Mouse (Mus musculus): ENCODE measurements around the gene Gm42421. TPM values are rescaled to one million over a fixed set of nuclear protein-coding genes. Genes with fewer than 3 reads are reported as not detected.
A peak's percentile ranks its signal among the peaks of the same experiment; 100 is the strongest.

Gm42421 gene
- polyA plus RNA-seq, 1 experiment, result not detected

DNA sequence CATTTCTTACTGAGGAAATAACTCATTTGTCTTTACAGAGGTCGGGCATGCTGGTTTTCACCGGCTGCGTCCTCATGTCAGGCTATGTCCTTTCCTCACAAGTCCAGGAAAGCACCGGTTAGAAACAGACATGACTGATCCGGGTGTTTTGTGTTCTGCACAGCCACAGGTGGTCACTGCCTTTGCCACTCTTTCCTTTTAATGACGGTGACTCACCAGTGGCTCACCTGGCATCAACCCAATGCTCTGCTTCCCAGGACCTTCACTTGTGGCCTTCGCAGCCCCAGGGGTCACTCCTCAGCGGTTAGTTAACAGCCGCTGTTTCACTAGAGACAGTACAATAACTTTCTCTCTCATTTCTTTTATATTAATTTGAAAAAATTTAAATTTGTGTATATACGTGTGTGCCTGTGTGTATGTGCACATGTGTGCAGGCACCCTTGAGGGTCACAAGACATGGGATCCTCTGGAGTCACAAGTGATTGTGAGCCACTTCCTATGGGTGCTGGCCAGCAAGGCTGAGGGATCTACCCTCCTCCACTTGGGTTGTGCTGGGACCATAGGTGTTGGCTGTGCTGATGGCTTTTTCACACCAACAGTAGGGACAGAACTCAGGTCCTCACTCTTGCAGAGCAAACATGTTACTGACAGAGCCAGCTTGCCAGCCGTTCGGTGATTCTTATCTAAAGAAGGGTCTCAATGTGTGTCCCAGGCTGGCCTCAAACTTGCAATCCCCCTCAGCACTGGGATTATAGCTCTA lies 37.8 kb downstream of the Gm42421 start:
- Histone ChIP-seq H3K27ac (ENCODE audit: insufficient read depth, low read length) (no peak overlapping the region), H3K4me3 (ENCODE audit: insufficient read depth, low read length) (no peak overlapping the region), H3K4me1 (ENCODE audit: control insufficient read depth, insufficient read depth, low read length) (no peaks in the 10 kb centered on the region; the same call in 1 of the 2 replicates)
- TF ChIP-seq CTCF (IDR thresholded peaks at IDR 0.05; ENCODE audit: borderline replicate concordance, insufficient read depth, low read length) (no peak), POLR2A (IDR thresholded peaks at IDR 0.05; ENCODE audit: low read depth, low read length) (no peak)

DNA sequence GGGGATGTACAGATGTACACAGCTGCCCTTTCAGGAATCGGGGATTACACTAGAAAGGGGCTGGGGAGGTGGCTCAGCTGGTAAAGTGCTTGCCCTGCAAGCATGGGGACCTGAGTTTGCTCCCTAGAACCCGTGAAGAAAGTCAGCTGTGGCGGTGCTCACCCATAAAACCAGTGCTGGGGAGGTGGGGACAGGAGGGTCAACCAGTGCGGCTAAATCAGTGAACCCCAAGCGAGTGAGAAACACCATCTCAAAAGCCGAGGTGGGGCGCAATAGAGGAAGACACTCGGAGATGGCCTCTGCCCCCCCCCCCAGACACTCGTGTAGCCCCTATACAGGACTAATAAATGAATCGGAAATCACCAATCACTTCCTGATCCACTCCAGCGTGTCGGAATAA lies 38.7 kb downstream of the Gm42421 start:
- Histone ChIP-seq H3K4me1 (ENCODE audit: control insufficient read depth, insufficient read depth, low read length) (no peaks in the 10 kb centered on the region; the same call in 1 of the 2 replicates), H3K4me3 (ENCODE audit: insufficient read depth, low read length) (no peak overlapping the region)
- TF ChIP-seq CTCF (IDR thresholded peaks at IDR 0.05; ENCODE audit: borderline replicate concordance, insufficient read depth, low read length) (no peak), POLR2A (IDR thresholded peaks at IDR 0.05; ENCODE audit: low read depth, low read length) (no peak)

DNA sequence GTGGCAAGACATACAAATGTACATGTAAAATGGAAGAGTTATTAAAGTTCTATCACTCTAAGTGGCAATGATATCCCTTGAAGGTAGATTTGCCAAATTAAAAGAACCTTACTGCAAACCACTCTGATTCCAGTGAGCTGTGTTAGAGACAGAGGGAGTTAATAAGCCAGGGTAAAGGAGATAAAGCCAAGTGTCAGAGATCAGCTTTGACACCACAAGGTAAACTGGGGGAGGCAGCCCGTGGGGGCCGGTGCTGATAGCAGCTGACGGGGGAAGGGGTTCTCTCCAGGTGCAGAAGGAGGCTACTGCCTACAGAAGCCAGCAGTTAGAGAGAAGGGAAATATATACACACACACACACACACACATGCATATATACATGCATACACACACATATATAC lies 44.7 kb downstream of the Gm42421 start:
- no peak overlapping the region for H3K4me3 ChIP-seq (ENCODE audit: insufficient read depth, low read length)
- TF ChIP-seq CTCF (IDR thresholded peaks at IDR 0.05; ENCODE audit: borderline replicate concordance, insufficient read depth, low read length), result no peak
- no peak overlapping the region for H3K27ac ChIP-seq (ENCODE audit: insufficient read depth, low read length)
- no peaks in the 10 kb centered on the region for H3K4me1 ChIP-seq (ENCODE audit: control insufficient read depth, insufficient read depth, low read length)

More for the DNA sequence above, 38.7 kb downstream of the Gm42421 start:
- no peak overlapping the region for H3K27ac ChIP-seq (ENCODE audit: insufficient read depth, low read length)

DNA sequence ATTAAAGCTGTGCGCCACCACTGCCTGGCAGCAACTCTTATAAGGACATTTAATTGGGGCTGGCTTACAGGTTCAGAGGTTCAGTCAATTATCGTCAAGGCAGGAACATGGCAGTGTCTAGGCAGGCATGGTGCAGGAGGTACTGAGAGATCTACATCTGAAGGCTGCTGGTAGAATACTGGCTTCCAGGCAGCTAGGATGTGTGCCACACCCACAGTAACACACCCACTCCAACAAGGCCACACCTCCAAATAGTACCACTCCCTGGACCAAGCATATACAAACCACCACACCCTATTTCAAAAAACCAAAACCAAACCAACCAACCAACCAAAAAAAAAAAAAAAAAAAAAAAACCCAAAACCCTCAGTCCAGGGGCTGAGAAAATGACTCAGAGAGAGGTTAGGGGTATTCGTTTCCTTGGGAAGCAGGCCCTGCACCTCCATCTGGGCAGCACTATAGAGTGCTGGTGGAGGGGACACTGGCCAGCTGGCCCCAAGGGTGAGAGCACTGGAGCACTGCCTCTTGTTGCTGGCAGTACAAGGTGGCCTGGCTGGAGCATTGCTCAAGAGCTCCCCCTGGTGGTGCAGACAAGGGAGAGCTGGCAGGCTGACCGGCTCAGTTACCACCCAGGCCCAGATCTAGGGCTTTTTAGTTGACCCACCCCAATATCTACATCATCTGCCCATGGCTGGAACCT lies 47.1 kb downstream of the Gm42421 start:
- H3K27ac ChIP-seq (ENCODE audit: insufficient read depth, low read length), result no peak overlapping the region

DNA sequence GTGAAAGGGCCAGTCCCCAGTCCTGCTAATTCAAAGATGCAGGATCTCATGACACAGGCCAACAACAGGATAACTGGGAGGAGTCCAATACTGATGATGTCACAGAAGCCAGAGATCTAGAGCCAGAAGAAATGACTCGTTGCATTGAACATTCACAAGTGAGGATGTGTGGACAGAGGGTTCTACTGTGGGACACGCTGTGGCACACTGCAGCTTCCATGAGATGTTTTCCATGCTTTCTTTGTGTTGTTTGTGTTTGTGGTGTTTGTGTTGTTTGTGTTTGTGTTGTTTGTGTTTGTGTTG lies 47.6 kb downstream of the Gm42421 start:
- TF ChIP-seq CTCF (IDR thresholded peaks at IDR 0.05; ENCODE audit: borderline replicate concordance, insufficient read depth, low read length), result no peak
- H3K4me3 ChIP-seq (ENCODE audit: insufficient read depth, low read length), result no peak overlapping the region
- no peak overlapping the region for H3K27ac ChIP-seq (ENCODE audit: insufficient read depth, low read length)
- H3K4me1 ChIP-seq (ENCODE audit: control insufficient read depth, insufficient read depth, low read length), result no peaks in the 10 kb centered on the region

More for the DNA sequence above, 47.1 kb downstream of the Gm42421 start:
- TF ChIP-seq POLR2A (IDR thresholded peaks at IDR 0.05; ENCODE audit: low read depth, low read length) (no peak), CTCF (IDR thresholded peaks at IDR 0.05; ENCODE audit: borderline replicate concordance, insufficient read depth, low read length) (peak; percentile 79)
- no peaks in the 10 kb centered on the region for H3K4me1 ChIP-seq (ENCODE audit: control insufficient read depth, insufficient read depth, low read length)
- H3K4me3 ChIP-seq (ENCODE audit: insufficient read depth, low read length), result no peak overlapping the region

DNA sequence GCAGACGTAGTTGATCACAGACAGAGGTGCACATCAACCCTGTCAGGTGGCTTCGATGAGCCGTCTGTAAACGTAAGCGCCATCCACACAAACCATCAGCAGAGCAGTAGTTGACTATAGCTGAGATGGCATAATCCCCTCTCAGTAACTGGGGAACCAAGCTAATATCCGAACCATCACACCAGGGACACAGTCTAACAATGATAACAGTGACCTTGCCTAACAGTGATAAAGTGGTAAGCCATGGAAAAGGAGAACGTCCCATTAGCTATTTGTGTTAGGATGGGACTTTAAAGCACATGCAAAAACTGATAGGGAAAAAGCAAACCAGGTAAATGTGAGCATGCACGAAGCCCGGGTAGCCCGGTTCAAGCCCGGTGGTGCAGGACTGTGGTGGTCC lies 48.3 kb downstream of the Gm42421 start:
- Histone ChIP-seq H3K4me1 (ENCODE audit: control insufficient read depth, insufficient read depth, low read length) (no peaks in the 10 kb centered on the region), H3K4me3 (ENCODE audit: insufficient read depth, low read length) (no peak overlapping the region), H3K27ac (ENCODE audit: insufficient read depth, low read length) (no peak overlapping the region)
- TF ChIP-seq CTCF (IDR thresholded peaks at IDR 0.05; ENCODE audit: borderline replicate concordance, insufficient read depth, low read length), result no peak
- no peak for TF ChIP-seq POLR2A (IDR thresholded peaks at IDR 0.05; ENCODE audit: low read depth, low read length)

DNA sequence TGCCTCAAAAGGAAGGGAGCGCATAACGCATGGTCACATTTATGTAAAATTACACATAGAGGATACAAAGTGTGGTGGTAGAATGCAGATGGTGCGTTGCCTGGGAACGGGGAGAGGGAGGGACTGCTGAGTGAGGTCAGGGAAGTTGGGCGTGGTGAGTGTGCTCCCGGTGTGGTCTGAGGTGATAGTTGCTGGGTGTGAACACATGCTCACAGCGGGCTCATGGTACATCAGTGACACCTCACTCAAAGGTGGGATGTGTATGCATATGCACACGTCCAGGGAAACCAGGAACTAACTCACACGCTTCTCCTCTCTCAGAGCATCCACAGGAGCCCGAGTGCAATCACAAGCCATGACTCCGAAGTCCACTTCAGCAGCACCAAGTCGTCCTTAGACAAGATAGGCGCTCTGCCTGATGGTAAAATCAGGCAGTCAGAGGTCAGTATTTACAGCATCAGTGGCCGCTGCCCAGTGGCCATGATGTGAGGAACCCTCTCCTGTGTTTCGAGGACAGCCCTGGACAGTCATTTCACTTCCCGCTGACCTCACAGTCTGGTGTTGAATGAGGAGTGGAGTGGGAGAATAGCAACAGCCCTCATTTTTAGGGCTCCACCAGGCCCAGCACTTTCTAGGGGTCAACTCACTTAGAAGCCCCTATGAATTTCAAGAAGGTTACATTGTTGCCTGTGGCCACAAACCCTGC lies 48.9 kb downstream of the Gm42421 start:
- Histone ChIP-seq H3K4me3 (ENCODE audit: insufficient read depth, low read length) (no peak overlapping the region), H3K4me1 (ENCODE audit: control insufficient read depth, insufficient read depth, low read length) (no peaks in the 10 kb centered on the region), H3K27ac (ENCODE audit: insufficient read depth, low read length) (no peak overlapping the region)
- TF ChIP-seq POLR2A (IDR thresholded peaks at IDR 0.05; ENCODE audit: low read depth, low read length) (no peak), CTCF (IDR thresholded peaks at IDR 0.05; ENCODE audit: borderline replicate concordance, insufficient read depth, low read length) (no peak)

DNA sequence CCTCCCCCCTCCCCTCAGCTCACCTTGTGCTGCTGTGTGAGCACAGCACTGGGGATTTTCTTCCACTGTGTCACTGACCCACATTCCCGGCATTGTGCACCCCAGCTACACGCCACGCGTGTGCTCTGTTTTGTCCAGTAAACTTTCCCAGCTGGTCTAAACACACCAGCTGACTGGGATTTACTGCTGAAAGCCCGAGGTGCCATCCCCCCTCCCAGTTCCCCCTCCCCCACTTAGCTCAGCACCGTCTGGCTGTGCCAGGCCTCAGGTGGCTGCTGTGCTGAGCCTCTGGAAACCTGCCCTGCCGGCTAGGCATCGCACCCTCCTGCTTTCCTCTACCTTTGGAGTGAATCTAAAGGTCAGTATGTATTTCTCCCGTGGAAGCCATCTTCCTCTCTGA lies 52.9 kb downstream of the Gm42421 start:
- no peaks in the 10 kb centered on the region for H3K4me1 ChIP-seq (ENCODE audit: control insufficient read depth, insufficient read depth, low read length)
- H3K4me3 ChIP-seq (ENCODE audit: insufficient read depth, low read length), result no peak overlapping the region
- no peak overlapping the region for H3K27ac ChIP-seq (ENCODE audit: insufficient read depth, low read length)
- TF ChIP-seq CTCF (IDR thresholded peaks at IDR 0.05; ENCODE audit: borderline replicate concordance, insufficient read depth, low read length), result no peak
- TF ChIP-seq POLR2A (IDR thresholded peaks at IDR 0.05; ENCODE audit: low read depth, low read length), result no peak

DNA sequence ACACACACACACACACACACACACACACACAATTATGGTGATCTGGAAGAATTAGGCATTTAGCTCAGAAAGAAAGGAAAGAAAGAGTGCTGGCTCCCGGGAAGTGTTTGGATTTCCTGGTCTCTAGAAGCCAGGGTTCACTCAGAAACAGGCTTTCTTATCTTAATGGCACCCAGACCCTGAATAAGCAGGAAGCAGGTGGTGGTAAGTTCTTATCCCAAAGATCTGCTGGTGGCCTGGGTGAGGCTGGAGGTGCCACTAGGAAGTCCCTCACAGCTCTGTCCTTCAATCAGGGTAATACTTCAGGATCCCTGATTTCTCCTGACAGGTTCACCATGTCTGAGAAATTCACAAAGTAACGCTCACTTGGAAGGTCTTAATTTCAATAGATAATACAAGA lies 54.4 kb downstream of the Gm42421 start:
- TF ChIP-seq CTCF (IDR thresholded peaks at IDR 0.05; ENCODE audit: borderline replicate concordance, insufficient read depth, low read length) (no peak), POLR2A (IDR thresholded peaks at IDR 0.05; ENCODE audit: low read depth, low read length) (no peak)
- Histone ChIP-seq H3K27ac (ENCODE audit: insufficient read depth, low read length) (no peak overlapping the region), H3K4me1 (ENCODE audit: control insufficient read depth, insufficient read depth, low read length) (no peaks in the 10 kb centered on the region), H3K4me3 (ENCODE audit: insufficient read depth, low read length) (no peak overlapping the region)

DNA sequence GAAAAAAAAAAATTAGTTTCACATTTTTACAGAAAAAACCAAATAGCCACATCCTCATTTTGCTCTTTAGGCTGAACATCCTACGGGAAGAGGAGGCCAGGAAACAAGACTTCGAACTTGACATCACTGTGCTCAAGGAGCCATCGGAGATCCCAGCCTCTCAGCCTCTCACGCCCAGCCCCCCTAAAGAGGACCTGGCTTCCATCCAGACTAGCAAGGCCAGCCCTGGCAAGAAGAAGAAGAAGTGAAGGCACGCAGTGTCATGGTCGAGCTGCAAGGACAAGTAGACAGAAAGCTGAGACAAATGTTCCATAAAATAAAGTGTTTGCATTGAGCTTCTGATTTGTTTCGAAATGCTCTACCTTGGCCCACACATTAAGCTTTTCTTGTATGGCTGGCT lies 57.4 kb downstream of the Gm42421 start:
- Histone ChIP-seq H3K27ac (ENCODE audit: insufficient read depth, low read length) (no peak overlapping the region), H3K4me1 (ENCODE audit: control insufficient read depth, insufficient read depth, low read length) (no peaks in the 10 kb centered on the region), H3K4me3 (ENCODE audit: insufficient read depth, low read length) (no peak overlapping the region)
- TF ChIP-seq POLR2A (IDR thresholded peaks at IDR 0.05; ENCODE audit: low read depth, low read length), result no peak
- no peak for TF ChIP-seq CTCF (IDR thresholded peaks at IDR 0.05; ENCODE audit: borderline replicate concordance, insufficient read depth, low read length)

Other genes with a start within 250 kb of the Gm42421 start
- 17.2 and 18.5 TPM in 2 replicates for gene Usp42, start 195.9 kb upstream of the Gm42421 start, polyA plus RNA-seq (2011; ENCODE audit: insufficient read length, low read depth, missing spikeins)
- 26.9 and 30.0 TPM in 2 replicates for gene Eif2ak1, start 110.4 kb upstream of the Gm42421 start, polyA plus RNA-seq (2011; ENCODE audit: insufficient read length, low read depth, missing spikeins)
- not detected in 2 replicates for gene Ankrd61, start 30.5 kb upstream of the Gm42421 start, polyA plus RNA-seq (2011; ENCODE audit: insufficient read length, low read depth, missing spikeins)
- 94.0 and 102 TPM in 2 replicates for gene Aimp2, start 18.3 kb upstream of the Gm42421 start, polyA plus RNA-seq (2011; ENCODE audit: insufficient read length, low read depth, missing spikeins)
- 13.1 and 19.5 TPM in 2 replicates for gene Pms2, start 18.2 kb upstream of the Gm42421 start, polyA plus RNA-seq (2011; ENCODE audit: insufficient read length, low read depth, missing spikeins)
- 0.77 TPM in 1 of 2 replicates, not detected in the other for gene Rsph10b, start 4.9 kb downstream of the Gm42421 start, polyA plus RNA-seq (2011; ENCODE audit: insufficient read length, low read depth, missing spikeins)
- gene Ccz1, start 86.7 kb downstream of the Gm42421 start, polyA plus RNA-seq (2011; ENCODE audit: insufficient read length, low read depth, missing spikeins), result 66.5 and 69.6 TPM in 2 replicates
- not detected in 2 replicates for gene Ocm, start 98.5 kb downstream of the Gm42421 start, polyA plus RNA-seq (2011; ENCODE audit: insufficient read length, low read depth, missing spikeins)
- 9.3 and 10.4 TPM in 2 replicates for gene Lmtk2, start 172.3 kb downstream of the Gm42421 start, polyA plus RNA-seq (2011; ENCODE audit: insufficient read length, low read depth, missing spikeins)